In genomic region chr1:193255488-193256288, GRCm38 (mm10) we compare ENCODE assay signal across 8 mouse cellular contexts. TPM values are rescaled to one million over a fixed set of nuclear protein-coding genes. Genes with fewer than 3 reads are reported as not detected.
DNase-seq lines count a peak whose midpoint lies in the region; ATAC-seq and TF ChIP-seq lines count a peak whose summit lies in the region.

No protein-coding gene starts in this region.

- no peak overlapping the region for H3K4me3 ChIP-seq in embryonic facial prominence, embryonic 11.5 days (ENCODE audit: low read depth, low read length)
- H3K4me3 ChIP-seq in heart, postnatal 0 days (ENCODE audit: low read depth, low read length), result no peak overlapping the region
- no peak overlapping the region for H3K4me3 ChIP-seq in liver, embryonic 16.5 days (ENCODE audit: low read depth, low read length)
- H3K4me3 ChIP-seq in neural tube, embryonic 14.5 days (ENCODE audit: low read depth, low read length), result no peak overlapping the region

- no peaks in the 10 kb centered on the region for H3K9me3 ChIP-seq in embryonic facial prominence, embryonic 11.5 days (replicated peaks; ENCODE audit: control insufficient read depth, low read length)
- no peaks in the 10 kb centered on the region for H3K9me3 ChIP-seq in heart, postnatal 0 days (replicated peaks; ENCODE audit: control insufficient read depth, low read length)
- H3K9me3 ChIP-seq in liver, embryonic 16.5 days (replicated peaks; ENCODE audit: control insufficient read depth, low read length), result no peaks in the 10 kb centered on the region
- H3K9me3 ChIP-seq in neural tube, embryonic 14.5 days (ENCODE audit: control insufficient read depth, low read length), result no peaks in the 10 kb centered on the region

- peak; percentile 70 for TF ChIP-seq CTCF in heart, postnatal 0 days (IDR thresholded peaks at IDR 0.05; ENCODE audit: low read depth)

- H3K9ac ChIP-seq in embryonic facial prominence, embryonic 11.5 days (replicated peaks; ENCODE audit: low read length), result no peak overlapping the region
- H3K9ac ChIP-seq in heart, postnatal 0 days (replicated peaks; ENCODE audit: low read depth, low read length), result no peak overlapping the region
- no peak overlapping the region for H3K9ac ChIP-seq in liver, embryonic 16.5 days (ENCODE audit: low read depth, low read length)
- H3K9ac ChIP-seq in neural tube, embryonic 14.5 days (replicated peaks; ENCODE audit: low read depth, low read length), result no peak overlapping the region

- H3K27ac ChIP-seq in embryonic facial prominence, embryonic 11.5 days (replicated peaks; ENCODE audit: low read depth, low read length), result no peak overlapping the region
- no peak overlapping the region for H3K27ac ChIP-seq in heart, postnatal 0 days (ENCODE audit: low read depth)
- no peak overlapping the region for H3K27ac ChIP-seq in liver, embryonic 16.5 days (ENCODE audit: low read length)
- H3K27ac ChIP-seq in neural tube, embryonic 14.5 days (ENCODE audit: low read depth, low read length), result no peak overlapping the region

- TF ChIP-seq EP300 in heart, postnatal 0 days (IDR thresholded peaks at IDR 0.05; ENCODE audit: low read depth), result no peak

- H3K36me3 ChIP-seq in embryonic facial prominence, embryonic 11.5 days (replicated peaks; ENCODE audit: control insufficient read depth, insufficient read depth, low read depth, low read length), result no peaks in the 10 kb centered on the region
- H3K36me3 ChIP-seq in heart, postnatal 0 days (replicated peaks; ENCODE audit: control insufficient read depth, insufficient read depth, low read length), result no peaks in the 10 kb centered on the region
- H3K36me3 ChIP-seq in liver, embryonic 16.5 days (ENCODE audit: control insufficient read depth, insufficient read depth), result no peaks in the 10 kb centered on the region
- no peaks in the 10 kb centered on the region for H3K36me3 ChIP-seq in neural tube, embryonic 14.5 days (ENCODE audit: control insufficient read depth, insufficient read depth, low read length)

- 28% methylated on average over 3 of the region's 3 CpGs for WGBS in embryonic facial prominence, embryonic 11.5 days
- 30% methylated on average over 3 of the region's 3 CpGs for WGBS in heart, postnatal 0 days
- 17% methylated on average over 3 of the region's 3 CpGs for WGBS in liver, embryonic 16.5 days (ENCODE audit: insufficient replicate concordance)
- WGBS in neural tube, embryonic 14.5 days, result 37% methylated on average over 3 of the region's 3 CpGs

- peak; percentile 78 for DNase-seq in CD4-positive, CD25-positive, alpha-beta regulatory T cell, adult 2 months (ENCODE audit: low read depth, low spot score)
- DNase-seq in adrenal gland, adult 2 months, result peak; percentile 77
- peak; percentile 70 for DNase-seq in embryonic facial prominence, embryonic 11.5 days (ENCODE audit: low spot score)
- DNase-seq in heart, postnatal 0 days (ENCODE audit: low spot score), result peak; percentile 72
- DNase-seq in kidney, postnatal 14 days, result peak; percentile 83
- peak; percentile 32 for DNase-seq in urinary bladder, postnatal 10 days (ENCODE audit: low spot score)

- no peaks in the 10 kb centered on the region for H3K4me1 ChIP-seq in embryonic facial prominence, embryonic 11.5 days (ENCODE audit: control insufficient read depth, insufficient read depth, low read length)
- peaks cover 12% of the 10 kb centered on the region; the same call in 1 of the 2 replicates for H3K4me1 ChIP-seq in heart, postnatal 0 days (ENCODE audit: control insufficient read depth, insufficient read depth)
- no peaks in the 10 kb centered on the region for H3K4me1 ChIP-seq in liver, embryonic 16.5 days (ENCODE audit: control insufficient read depth, low read depth, low read length)
- H3K4me1 ChIP-seq in neural tube, embryonic 14.5 days (ENCODE audit: control insufficient read depth, insufficient read depth, low read length), result peaks cover 4% of the 10 kb centered on the region; the same call in 1 of the 2 replicates

- H3K27me3 ChIP-seq in embryonic facial prominence, embryonic 11.5 days (ENCODE audit: control insufficient read depth, insufficient read depth, low read length), result no peaks in the 10 kb centered on the region
- H3K27me3 ChIP-seq in heart, postnatal 0 days (ENCODE audit: control insufficient read depth, insufficient read depth, low read length), result no peaks in the 10 kb centered on the region
- H3K27me3 ChIP-seq in liver, embryonic 16.5 days (ENCODE audit: control insufficient read depth, insufficient read depth, low read depth, low read length), result no peaks in the 10 kb centered on the region
- no peaks in the 10 kb centered on the region for H3K27me3 ChIP-seq in neural tube, embryonic 14.5 days (ENCODE audit: control insufficient read depth, insufficient read depth, low read length)

- peak; percentile 71; the same call in 1 of the 2 replicates for ATAC-seq in embryonic facial prominence, embryonic 11.5 days (replicated peaks; ENCODE audit: insufficient number of reproducible peaks, low FRiP score, low TSS enrichment, low read depth)
- ATAC-seq in heart, postnatal 0 days (ENCODE audit: insufficient read depth, low read depth), result no peak; the same call in 1 of the 2 replicates
- ATAC-seq in liver, embryonic 16.5 days (ENCODE audit: low read depth), result peak; percentile 13; the same call in 1 of the 2 replicates
- peak; percentile 54 for ATAC-seq in neural tube, embryonic 14.5 days (ENCODE audit: low read depth)

- no peak overlapping the region for H3K4me2 ChIP-seq in embryonic facial prominence, embryonic 11.5 days (ENCODE audit: low read depth, low read length)
- H3K4me2 ChIP-seq in heart, postnatal 0 days (ENCODE audit: low read depth, low read length), result no peak overlapping the region
- no peak overlapping the region for H3K4me2 ChIP-seq in liver, embryonic 16.5 days (ENCODE audit: low read depth, low read length)
- H3K4me2 ChIP-seq in neural tube, embryonic 14.5 days (ENCODE audit: low read depth, low read length), result no peak overlapping the region

RNA-seq across cellular contexts. Expression of gene Hsd11b1, which starts 8.2 kb away (rescaled TPM):
- total RNA-seq in adrenal gland, adult 2 months (2021), result 100 to 1,000 TPM; 114 to 135 TPM
- 56.4 and 56.8 TPM in 2 replicates for polyA plus RNA-seq in adrenal gland, adult 2 months (2012; rRNA removed)
- polyA plus RNA-seq in embryonic facial prominence, embryonic 11.5 days (2014; fragmentation: Nextera tagmentation; extraction: Ambion mirVana), result 0.46 TPM in 1 of 2 replicates, not detected in the other
- total RNA-seq in heart, postnatal 0 days (2014; rRNA removed; ENCODE audit: low replicate concordance), result 7.3 and 12.7 TPM in 2 replicates
- 1.6 and 1.9 TPM in 2 replicates for polyA plus RNA-seq in heart, postnatal 0 days (2015; fragmentation: Nextera tagmentation; extraction: Ambion mirVana)
- 26.5 and 40.3 TPM in 2 replicates for polyA plus RNA-seq in liver, embryonic 16.5 days (2015; fragmentation: Nextera tagmentation; extraction: Ambion mirVana)
- not detected in 2 replicates for polyA plus RNA-seq in neural tube, embryonic 14.5 days (2014; fragmentation: Nextera tagmentation; extraction: Ambion mirVana)

RNA-seq across cellular contexts. Expression of gene G0s2, which starts 17.3 kb away (rescaled TPM):
- 100 to 1,000 TPM; 156 to 178 TPM for total RNA-seq in adrenal gland, adult 2 months (2021)
- 182 and 309 TPM in 2 replicates for polyA plus RNA-seq in adrenal gland, adult 2 months (2012; rRNA removed)
- polyA plus RNA-seq in embryonic facial prominence, embryonic 11.5 days (2014; fragmentation: Nextera tagmentation; extraction: Ambion mirVana), result 8.7 and 8.9 TPM in 2 replicates
- total RNA-seq in heart, postnatal 0 days (2014; rRNA removed; ENCODE audit: low replicate concordance), result 71.1 and 122 TPM in 2 replicates
- 92.2 and 93.3 TPM in 2 replicates for polyA plus RNA-seq in heart, postnatal 0 days (2015; fragmentation: Nextera tagmentation; extraction: Ambion mirVana)
- 179 and 180 TPM in 2 replicates for polyA plus RNA-seq in liver, embryonic 16.5 days (2015; fragmentation: Nextera tagmentation; extraction: Ambion mirVana)
- 5.6 and 6.9 TPM in 2 replicates for polyA plus RNA-seq in neural tube, embryonic 14.5 days (2014; fragmentation: Nextera tagmentation; extraction: Ambion mirVana)

RNA-seq across cellular contexts. Expression of gene Lamb3, which starts 48.2 kb away (rescaled TPM):
- total RNA-seq in adrenal gland, adult 2 months (2021), result 1 to 10 TPM in 1 of 2 experiments, under 1 TPM in 1; 0.69 to 2.3 TPM
- polyA plus RNA-seq in adrenal gland, adult 2 months (2012; rRNA removed), result 0.30 and 0.31 TPM in 2 replicates
- 0.97 and 1.1 TPM in 2 replicates for polyA plus RNA-seq in embryonic facial prominence, embryonic 11.5 days (2014; fragmentation: Nextera tagmentation; extraction: Ambion mirVana)
- total RNA-seq in heart, postnatal 0 days (2014; rRNA removed; ENCODE audit: low replicate concordance), result 9.8 and 19.2 TPM in 2 replicates
- 6.0 and 8.1 TPM in 2 replicates for polyA plus RNA-seq in heart, postnatal 0 days (2015; fragmentation: Nextera tagmentation; extraction: Ambion mirVana)
- polyA plus RNA-seq in liver, embryonic 16.5 days (2015; fragmentation: Nextera tagmentation; extraction: Ambion mirVana), result 0.41 and 1.2 TPM in 2 replicates
- 0.23 TPM in 2 replicates for polyA plus RNA-seq in neural tube, embryonic 14.5 days (2014; fragmentation: Nextera tagmentation; extraction: Ambion mirVana)

RNA-seq across cellular contexts. Expression of gene Traf3ip3, which starts 54.2 kb away (rescaled TPM):
- 1 to 10 TPM; 1.1 to 3.3 TPM for total RNA-seq in adrenal gland, adult 2 months (2021)
- polyA plus RNA-seq in adrenal gland, adult 2 months (2012; rRNA removed), result 0.15 and 0.75 TPM in 2 replicates
- polyA plus RNA-seq in embryonic facial prominence, embryonic 11.5 days (2014; fragmentation: Nextera tagmentation; extraction: Ambion mirVana), result 1.5 and 1.7 TPM in 2 replicates
- total RNA-seq in heart, postnatal 0 days (2014; rRNA removed; ENCODE audit: low replicate concordance), result 0.08 and 0.61 TPM in 2 replicates
- 0.54 and 0.79 TPM in 2 replicates for polyA plus RNA-seq in heart, postnatal 0 days (2015; fragmentation: Nextera tagmentation; extraction: Ambion mirVana)
- polyA plus RNA-seq in liver, embryonic 16.5 days (2015; fragmentation: Nextera tagmentation; extraction: Ambion mirVana), result 8.3 and 9.4 TPM in 2 replicates
- 1.1 and 3.4 TPM in 2 replicates for polyA plus RNA-seq in neural tube, embryonic 14.5 days (2014; fragmentation: Nextera tagmentation; extraction: Ambion mirVana)

Comparison
In these comparisons a context has a peak if more than half of its experiments do, and no peak if none do; other contexts are left out.
1. DNase-seq: peak in every context shown above with its lines; median percentile 83 in kidney, postnatal 14 days; 78 in CD4-positive, CD25-positive, alpha-beta regulatory T cell, adult 2 months; 77 in adrenal gland, adult 2 months; 72 in heart, postnatal 0 days; 70 in embryonic facial prominence, embryonic 11.5 days; 32 in urinary bladder, postnatal 10 days.